Mouse (Mus musculus) monocyte, adult 5-6 weeks (primary cell): ENCODE data around the gene Pde9a. TPM values are rescaled to one million over a fixed set of nuclear protein-coding genes. Genes with fewer than 3 reads are reported as not detected.

Experiments
- ATAC-seq: fragments of 153-309, 156-312 bp; replicated peaks from 2 replicates; pipeline ENCODE4 v1.8.0; 2017; ENCODE audit warnings: mild to moderate bottlenecking; ENCODE audit not compliant: low TSS enrichment, insufficient number of reproducible peaks, severe bottlenecking, poor library complexity, low FRiP score
- total RNA-seq: library from RNA; stranded (forward); fragments of 200-1000, 200-491, 200-594 nt; gene quantifications from 3 replicates; pipeline ENCODE4 v1.2.3, GENCODE M21; 2017

Gene Pde9a
- total RNA-seq, 1 experiment from 2014 or later, result not detected

DNA sequence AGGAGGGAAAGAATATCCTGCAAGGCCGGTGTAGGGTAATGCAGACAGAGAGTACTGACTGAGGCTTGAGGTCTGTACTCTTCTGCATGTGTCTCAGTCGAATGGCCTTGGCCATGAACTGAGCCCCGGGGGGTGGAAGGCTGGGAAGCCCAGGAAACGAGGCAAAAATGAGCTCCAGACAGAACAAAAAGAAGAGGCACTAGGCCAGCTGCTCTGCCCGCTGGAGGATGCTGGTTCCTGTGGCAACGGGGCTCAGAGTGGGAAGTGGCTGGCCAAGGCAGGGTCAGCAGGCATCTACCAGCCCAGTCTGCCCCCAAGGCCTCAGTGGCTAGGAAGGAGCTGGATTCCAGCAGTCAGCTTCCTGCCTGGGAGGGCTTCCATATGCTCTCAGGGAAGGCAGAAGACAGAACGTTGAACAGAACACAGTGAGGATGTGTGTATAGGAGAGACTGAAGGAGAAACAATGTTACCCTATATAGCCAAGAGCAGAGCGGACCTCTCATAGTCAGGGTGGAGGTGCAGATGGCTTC, 65.2 kb downstream of the Pde9a start:
- no peak for ATAC-seq

DNA sequence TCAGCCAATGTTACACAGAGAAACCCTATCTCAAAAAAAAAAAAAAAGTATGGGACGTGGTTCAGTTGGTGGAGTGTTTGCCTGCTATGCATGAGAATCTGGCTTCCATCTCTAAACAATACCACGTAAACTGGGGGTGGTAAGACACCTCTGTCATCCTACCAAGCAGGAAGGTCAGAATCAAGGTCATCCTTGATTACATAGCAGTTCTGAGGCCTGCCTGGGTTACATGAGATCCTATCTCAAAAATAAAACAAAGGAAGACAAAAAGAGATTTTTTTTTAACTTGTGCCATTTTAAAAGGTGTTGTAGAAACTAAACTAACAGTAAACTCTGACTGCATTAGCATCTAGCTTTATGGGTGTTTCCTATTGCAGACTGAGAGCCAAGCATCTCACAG, 66.8 kb downstream of the Pde9a start:
- ATAC-seq, result no peak

DNA sequence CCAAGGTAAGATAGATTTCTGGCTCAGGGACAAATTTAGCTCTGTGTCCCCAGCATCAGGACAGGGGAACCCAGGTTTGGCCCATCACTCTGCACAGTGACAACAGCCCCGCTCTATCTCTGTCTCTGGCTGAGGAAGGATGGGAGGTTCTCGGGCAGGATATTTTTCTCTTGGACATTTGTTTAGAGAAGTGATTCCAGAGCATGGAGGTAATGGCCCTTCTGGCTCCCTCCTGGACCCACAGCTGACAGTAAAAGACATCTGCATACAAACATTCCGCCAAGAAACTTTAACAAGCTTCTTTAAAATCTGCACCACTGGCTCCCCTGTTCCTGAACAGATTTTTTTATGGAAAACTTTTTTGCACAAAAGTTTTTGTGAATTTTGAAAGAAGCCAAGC, 67.5 kb downstream of the Pde9a start:
- ATAC-seq, result no peak

- ATAC-seq, result no peak
Measured at GRCm38 (mm10) chr17:31454056-31454455, 68.0 kb downstream of the Pde9a start.

DNA sequence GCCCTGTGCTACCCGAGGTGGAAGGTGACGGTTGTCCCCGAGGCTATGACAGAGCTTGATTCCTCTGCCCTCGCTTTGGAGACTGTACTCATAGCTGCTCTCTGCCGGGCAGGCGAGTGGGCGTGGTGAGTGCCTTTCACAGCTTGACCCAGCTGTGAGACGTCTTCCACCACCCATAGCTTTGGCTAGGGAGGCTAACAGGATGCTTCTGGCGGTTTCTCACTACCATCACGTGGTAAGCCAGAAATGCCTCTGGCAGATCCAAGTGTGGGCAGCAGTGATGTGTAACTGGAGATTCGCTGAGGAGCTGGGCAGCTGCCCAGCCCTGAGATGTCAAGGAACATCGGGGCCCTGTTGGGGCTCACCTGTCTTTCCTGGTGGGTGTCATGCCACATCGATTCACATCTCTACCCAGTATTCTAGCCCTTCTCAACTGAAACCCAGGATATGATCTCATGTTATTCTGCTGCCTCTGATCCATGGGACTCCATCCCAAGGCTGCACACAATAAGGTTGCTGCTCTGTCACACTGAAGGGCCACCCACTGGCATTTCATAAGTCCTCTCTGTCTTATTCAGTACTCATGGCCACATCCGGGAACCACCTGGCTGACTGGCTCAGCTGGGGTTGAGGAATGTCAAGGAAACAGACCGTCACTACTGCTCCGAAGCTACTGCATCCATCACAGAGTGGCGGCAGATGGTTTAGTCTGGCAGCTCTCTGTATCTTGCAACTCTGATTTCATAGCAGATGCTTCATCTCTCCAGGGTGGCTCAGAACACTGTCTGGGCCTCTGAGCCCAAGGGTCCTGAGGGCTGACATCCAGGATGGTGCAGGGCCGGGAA, 70.9 kb downstream of the Pde9a start:
- peak; percentile 50 for ATAC-seq

DNA sequence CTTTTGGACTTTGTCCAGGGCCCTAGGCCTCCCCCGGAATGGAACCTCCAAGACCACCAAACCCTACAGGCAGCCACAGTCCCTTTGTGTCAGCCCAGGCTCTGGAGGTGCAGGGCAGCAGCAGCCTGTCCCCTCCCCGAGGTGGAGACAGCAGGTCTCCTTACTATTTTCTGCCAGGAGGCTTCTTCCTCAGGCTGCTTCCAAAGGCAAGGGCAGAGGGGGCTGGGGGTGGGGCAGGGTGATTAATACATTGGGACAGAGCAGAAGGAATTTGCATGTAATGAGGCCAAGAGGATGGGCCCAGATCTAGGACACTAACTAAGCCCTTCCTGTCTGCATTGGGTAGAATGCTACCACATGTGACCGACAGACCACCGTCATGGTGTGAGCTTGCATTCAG, 74.4 kb downstream of the Pde9a start:
- ATAC-seq, result no peak

GRCm38 (mm10) chr17:31462506-31462905, 76.5 kb downstream of the Pde9a start:
- no peak for ATAC-seq

DNA sequence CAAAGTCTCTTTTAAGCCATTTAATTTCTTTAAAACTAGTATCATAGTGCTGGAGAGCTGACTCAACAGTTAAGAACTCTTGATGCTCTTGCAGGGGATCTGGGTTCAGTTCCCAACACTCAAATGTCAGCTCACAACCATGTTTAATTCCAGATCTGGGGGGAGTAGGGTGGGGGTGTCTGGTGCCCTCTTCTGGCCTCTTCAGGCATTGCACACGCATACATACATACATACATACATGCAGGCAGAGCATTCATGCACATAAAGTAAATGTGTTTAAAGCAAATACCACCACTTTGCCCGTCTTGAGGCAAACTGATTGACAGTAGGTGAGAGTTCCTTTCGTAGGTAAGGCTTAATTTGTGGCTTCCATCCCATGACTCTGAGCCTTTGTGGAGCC, 80.8 kb downstream of the Pde9a start:
- no peak for ATAC-seq

GRCm38 (mm10) chr17:31468496-31468895, 82.5 kb downstream of the Pde9a start:
- no peak for ATAC-seq

- ATAC-seq, result no peak
Measured at GRCm38 (mm10) chr17:31470766-31471418, 84.9 kb downstream of the Pde9a start.

DNA sequence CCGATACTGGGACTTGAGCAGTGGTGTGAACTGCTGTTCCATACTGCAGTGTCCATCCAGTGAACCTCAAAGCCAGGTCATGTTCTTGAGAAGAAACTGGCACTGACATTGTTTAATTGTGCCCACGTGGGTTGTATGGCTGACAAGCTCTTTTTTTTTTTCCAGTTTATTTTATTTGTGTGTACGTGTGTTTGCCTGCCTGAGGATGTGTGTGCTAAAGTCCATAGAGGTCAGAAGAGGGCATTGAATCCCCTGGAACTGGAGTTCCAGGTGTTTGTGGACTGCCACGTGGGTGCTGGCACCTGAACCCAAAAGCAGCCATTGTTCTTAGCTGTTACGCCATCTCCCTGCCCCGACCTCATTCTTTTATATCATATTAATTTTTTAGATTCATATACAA, 88.4 kb downstream of the Pde9a start:
- no peak for ATAC-seq

DNA sequence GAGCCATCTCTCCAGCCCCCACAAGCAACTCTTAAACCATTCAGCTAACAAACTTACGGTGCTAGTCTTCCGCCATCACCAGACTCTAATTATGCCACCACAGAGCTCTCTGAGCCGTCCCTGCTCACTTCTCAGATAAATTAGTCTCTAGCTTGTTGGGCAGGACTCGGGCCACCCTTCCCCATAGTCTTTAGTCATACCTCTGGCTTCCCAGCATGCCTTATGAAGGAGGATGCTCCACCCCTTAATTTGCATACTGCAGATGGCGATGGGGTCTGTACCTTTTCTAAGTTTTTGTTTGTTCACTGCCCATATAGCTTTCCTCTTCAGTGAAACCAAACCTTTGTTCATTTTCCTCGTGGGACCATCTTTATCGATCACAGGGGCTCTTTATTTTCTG, 92.6 kb downstream of the Pde9a start:
- no peak for ATAC-seq

DNA sequence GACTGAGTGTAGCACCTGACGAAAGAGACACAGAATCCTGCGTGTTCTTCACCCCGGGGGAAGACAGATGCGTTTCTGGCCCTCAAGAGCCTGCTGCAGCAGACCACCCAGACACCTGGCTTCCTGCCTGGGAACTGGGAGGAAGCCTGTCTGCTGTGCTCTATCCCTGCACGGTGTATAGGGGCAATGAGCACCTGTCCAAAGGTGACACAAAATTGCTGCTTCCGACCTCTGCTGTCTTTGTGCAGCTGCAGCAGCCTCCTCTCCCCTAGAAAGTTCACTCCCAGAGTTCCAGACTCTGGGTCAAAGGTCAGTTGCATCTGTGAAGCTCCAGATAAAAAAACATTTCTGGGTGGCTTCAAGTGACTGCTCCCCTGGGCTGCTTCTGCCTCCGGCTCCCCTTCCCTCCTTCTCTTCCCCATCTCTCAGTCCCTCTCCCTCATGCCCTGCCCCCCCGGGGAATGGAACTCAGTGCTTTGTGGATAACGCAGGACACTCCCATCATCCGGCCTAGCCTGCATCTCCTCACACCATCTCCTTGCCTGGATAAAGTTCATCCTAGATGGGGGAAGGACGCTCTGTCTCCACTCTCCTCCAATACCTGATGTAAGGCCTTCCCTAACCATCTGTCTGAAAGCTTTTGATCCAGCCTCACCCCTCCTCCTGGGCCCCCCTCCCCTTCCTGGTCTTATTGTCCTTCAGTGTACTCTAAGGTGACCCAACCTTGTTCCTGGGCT, 93.3 kb downstream of the Pde9a start:
- no peak; the same call in 1 of the 2 replicates for ATAC-seq

GRCm38 (mm10) chr17:31486616-31487198, 100.7 kb downstream of the Pde9a start:
- no peak for ATAC-seq

- ATAC-seq, result no peak
Measured at GRCm38 (mm10) chr17:31487433-31488060, 101.5 kb downstream of the Pde9a start.

DNA sequence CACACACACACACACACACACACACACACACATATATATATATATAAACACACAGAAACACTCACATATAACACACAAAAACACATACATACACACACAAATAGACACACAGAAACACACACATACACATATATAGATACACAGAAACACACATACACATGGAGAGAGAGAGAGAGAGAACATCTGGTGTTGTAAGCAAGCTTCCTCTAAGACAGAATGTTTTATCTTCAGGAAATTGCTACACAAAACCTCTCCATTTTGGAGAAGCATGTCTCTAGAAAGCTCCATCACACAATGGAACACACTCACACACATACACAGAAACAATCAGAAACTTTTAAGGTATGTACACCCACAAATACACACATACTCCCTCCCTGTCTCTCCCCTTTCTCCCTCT, 105.3 kb downstream of the Pde9a start:
- ATAC-seq, result no peak

GRCm38 (mm10) chr17:31492416-31492815, 106.4 kb downstream of the Pde9a start:
- ATAC-seq, result peak; percentile 65

DNA sequence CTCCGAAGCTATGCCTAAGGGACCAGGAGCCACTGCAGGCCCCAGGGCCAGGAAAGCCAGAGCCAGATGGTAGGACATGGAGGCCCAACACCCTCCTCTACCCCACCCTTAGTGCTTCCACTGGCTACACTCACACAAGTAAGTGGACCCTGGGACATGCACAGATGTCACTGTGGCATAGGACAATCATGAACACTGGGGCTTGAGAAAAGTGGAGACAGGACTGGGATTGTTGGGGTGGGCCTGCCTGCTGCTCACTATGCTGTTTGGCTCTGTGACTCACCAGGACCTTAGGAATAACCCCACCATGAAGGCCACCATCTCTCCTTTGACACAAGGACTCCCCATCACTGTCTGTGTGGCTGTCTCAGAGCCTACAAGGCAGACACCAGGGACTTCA, 109.0 kb downstream of the Pde9a start:
- ATAC-seq, result no peak

GRCm38 (mm10) chr17:31497726-31498125, 111.7 kb downstream of the Pde9a start:
- no peak for ATAC-seq
